Mouse (Mus musculus): ENCODE measurements around the gene Ilf2.

GRCm38 (mm10) chr3:90437131-90437530 lies 38.8 kb upstream of the Ilf2 start:
- TF ChIP-seq POLR2A (IDR thresholded peaks at IDR 0.05; ENCODE audit: insufficient read depth, low read depth, low read length) (no peak), CTCF (IDR thresholded peaks at IDR 0.05) (no peak), EP300 (IDR thresholded peaks at IDR 0.05; ENCODE audit: insufficient read depth, low read depth, low read length) (no peak)
